Mouse (Mus musculus) small intestine, adult 2 months (tissue): ENCODE data around the gene Prkch.

Source experiments
- CTCF ChIP-seq: fragments of 200-500 bp; IDR thresholded peaks from 2 replicates; pipeline ENCODE4 v1.5.1; 2012; ENCODE audit warnings: low read depth, mild to moderate bottlenecking, control low read depth, inconsistent platforms, low read length, moderate library complexity, mixed read lengths; ENCODE audit not compliant: insufficient replicate concordance, insufficient read length; ENCODE audit errors: extremely low read depth
- POLR2A ChIP-seq: fragments of 200-500 bp; IDR thresholded peaks from 2 replicates; pipeline ENCODE4 v1.6.1; 2012; ENCODE audit warnings: low read depth, mild to moderate bottlenecking, control low read depth, inconsistent platforms, low read length, moderate library complexity

DNA sequence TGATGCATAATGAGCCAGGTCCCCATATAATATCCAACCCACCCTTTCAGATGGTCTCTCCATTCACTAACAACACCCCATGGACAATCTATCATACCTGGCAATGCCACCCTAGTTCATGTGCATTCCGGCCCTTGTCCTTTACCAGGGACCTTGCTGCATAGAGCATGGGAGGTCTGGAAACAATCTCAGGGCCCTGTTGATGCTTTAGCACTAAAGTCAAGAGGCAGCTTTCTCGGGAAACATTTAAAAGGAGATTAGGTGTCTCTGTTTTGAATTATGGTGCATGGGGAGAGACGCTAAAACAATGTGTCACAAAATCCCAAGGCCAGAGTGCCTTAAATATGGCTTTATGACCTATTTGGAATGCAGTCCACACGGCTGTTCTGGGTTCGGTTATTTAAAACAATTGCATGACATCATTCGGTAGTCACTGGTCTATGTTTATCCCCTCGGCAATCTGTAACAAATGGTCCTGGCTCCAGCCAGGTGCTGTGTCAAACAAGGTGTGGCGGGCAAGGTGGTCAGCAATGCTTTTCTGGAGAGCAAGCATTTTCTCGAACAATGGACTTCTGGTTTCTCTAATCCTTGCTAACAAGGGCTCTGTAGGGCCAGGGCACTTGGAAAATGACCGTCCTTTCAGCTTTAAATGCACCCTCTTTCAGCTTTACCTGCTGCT lies 217.9 kb downstream of the Prkch start:
- TF ChIP-seq CTCF, result no peak
- TF ChIP-seq POLR2A, result no peak
